Mouse (Mus musculus) ES-Bruce4 (cell line): ENCODE results near the gene Ap1g2.

ENCODE experiments used
- EP300 ChIP-seq: IDR thresholded peaks from 2 replicates; pipeline ENCODE4 v1.6.1; 2011; ENCODE audit warnings: low read depth, low read length; ENCODE audit not compliant: insufficient read depth
- POLR2A ChIP-seq: IDR thresholded peaks from one replicate; pipeline ENCODE4 v1.8.1; 2011; ENCODE audit warnings: low read length; ENCODE audit not compliant: insufficient read depth

DNA sequence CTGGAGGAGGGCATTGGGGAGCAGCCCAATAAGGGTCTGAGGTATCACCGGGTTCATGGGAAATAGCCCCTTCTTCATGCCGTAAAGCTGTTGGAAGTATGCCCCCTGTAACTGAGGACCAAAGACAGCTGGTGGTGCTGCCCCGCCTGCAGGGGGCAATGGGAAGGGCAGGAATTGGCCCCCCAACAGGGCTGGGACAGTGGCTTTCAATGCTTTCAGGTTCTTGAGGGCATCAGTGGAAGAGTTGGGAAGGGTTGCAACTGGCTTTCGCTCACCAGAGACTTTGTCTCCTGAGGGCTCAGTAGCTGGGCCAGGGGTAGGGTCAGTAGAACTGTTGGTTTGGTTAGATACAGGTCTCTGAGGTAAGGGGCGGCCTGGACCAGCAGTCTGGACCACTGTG is 43.3 kb downstream of the Ap1g2 start:
- TF ChIP-seq POLR2A (no peak), EP300 (no peak)
